Mouse (Mus musculus) liver, embryonic 12.5 days (tissue): Measurements from ENCODE around the gene Syngr2. TPM values are rescaled to one million over a fixed set of nuclear protein-coding genes. Genes with fewer than 3 reads are reported as not detected.

Source experiments
- ATAC-seq: fragments of 200-750 bp; cut with Nextera tagmentation; 2 replicates; pipeline ENCODE4 v1.8.0; 2017; ENCODE audit warnings: moderate number of reproducible peaks, mild to moderate bottlenecking, moderate library complexity
- H3K27ac ChIP-seq: fragments of 300-500 bp; sonication (generic); 2 replicates; pipeline ENCODE4 v1.5.1; 2016; ENCODE audit warnings: mild to moderate bottlenecking
- H3K27me3 ChIP-seq: fragments of 300-500 bp; sonication (generic); replicated peaks from 2 replicates; pipeline ENCODE4 v1.6.1; 2016; ENCODE audit warnings: mild to moderate bottlenecking, moderate library complexity
- H3K36me3 ChIP-seq: fragments of 300-500 bp; sonication (generic); 2 replicates; pipeline ENCODE4 v1.6.1; 2016; ENCODE audit warnings: mild to moderate bottlenecking, moderate library complexity
- H3K4me1 ChIP-seq: fragments of 300-500 bp; sonication (generic); 2 replicates; pipeline ENCODE4 v1.6.1; 2016
- H3K4me2 ChIP-seq: fragments of 300-500 bp; sonication (generic); 2 replicates; pipeline ENCODE4 v1.6.1; 2016; ENCODE audit warnings: mild to moderate bottlenecking, moderate library complexity
- H3K4me3 ChIP-seq: fragments of 300-500 bp; sonication (generic); 2 replicates; pipeline ENCODE4 v1.5.1; 2016; ENCODE audit warnings: mild to moderate bottlenecking, moderate library complexity
- H3K9ac ChIP-seq: fragments of 300-500 bp; sonication (generic); 2 replicates; pipeline ENCODE4 v1.6.1; 2016; ENCODE audit warnings: mild to moderate bottlenecking, moderate library complexity
- H3K9me3 ChIP-seq: fragments of 300-500 bp; sonication (generic); replicated peaks from 2 replicates; pipeline ENCODE4 v1.6.1; 2016; ENCODE audit warnings: mild to moderate bottlenecking, moderate library complexity
- WGBS: fragments of 180-500 bp; shearing (Covaris S2); methylation state at CpG from one replicate; pipeline ENCODE4 v1.1.7; 2016; ENCODE audit not compliant: insufficient replicate concordance; 5-methylcytosine and 5-hydroxymethylcytosine counted together
- polyA plus RNA-seq: library from polyadenylated mRNA; unstranded; fragments of >200 nt; fragmentation: Nextera tagmentation; extraction: Ambion mirVana; gene quantifications from 2 replicates; pipeline ENCODE4 v1.2.1, GENCODE M21; 2016

Gene Syngr2
- polyA plus RNA-seq, 1 experiment from 2014 or later, result 66.4 TPM

DNA sequence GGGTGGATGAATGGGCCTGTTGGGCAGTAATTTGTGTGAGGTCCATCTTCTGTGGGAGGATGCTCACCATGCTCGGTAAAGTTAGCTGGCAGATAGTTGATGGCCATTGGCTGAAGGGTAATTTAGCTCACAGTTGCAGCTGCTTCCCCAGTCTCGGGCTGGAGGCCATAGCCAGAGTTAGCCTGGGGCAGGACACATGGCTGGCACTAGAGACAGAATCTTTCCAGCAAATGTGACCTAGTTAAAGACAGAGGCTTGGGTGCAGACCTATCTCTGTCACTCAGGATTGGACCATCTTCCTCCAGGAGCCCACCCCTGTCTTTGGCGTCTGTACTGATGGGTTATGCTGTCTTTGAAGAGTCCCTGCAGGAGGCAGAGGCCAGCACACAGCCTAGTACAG, 48.9 kb downstream of the Syngr2 start:
- Histone ChIP-seq H3K9me3 (no peaks in the 10 kb centered on the region; the same call in 1 of the 2 replicates), H3K27me3 (peaks cover 53% of the 10 kb centered on the region), H3K4me2 (no peak overlapping the region), H3K4me1 (0 out of 2 replicates have a peak, but pooled peaks cover 4% of the 10 kb centered on the region), H3K9ac (no peak overlapping the region), H3K36me3 (peaks cover 52% of the 10 kb centered on the region), H3K4me3 (no peak overlapping the region), H3K27ac (peak overlapping the region; percentile 2; the same call in 1 of the 2 replicates)
- WGBS, result 58% methylated on average over 3 of the region's 3 CpGs
- ATAC-seq, result no peak

DNA sequence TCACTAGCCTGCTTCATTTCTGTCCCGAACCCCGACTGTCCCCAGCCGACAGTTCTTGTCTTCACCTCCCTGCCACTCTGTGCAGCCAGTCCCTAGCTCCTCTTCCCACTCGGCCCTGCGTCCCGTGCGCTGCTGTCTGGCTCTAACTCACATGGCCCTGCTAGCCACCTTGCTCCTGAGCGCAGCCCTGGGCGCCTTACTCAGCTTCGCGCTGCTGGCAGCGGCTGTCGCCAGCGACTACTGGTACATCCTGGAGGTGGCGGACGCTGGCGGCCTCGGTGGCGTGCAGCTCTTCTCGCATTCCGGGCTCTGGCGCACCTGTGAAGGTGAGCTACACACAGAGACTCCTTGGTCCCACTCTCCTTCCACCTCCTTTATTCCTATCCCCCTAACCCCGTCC, 51.1 kb downstream of the Syngr2 start, which contains the start of gene Tmem235:
Gene Tmem235, plus strand, starts transcription at position 152 of the 400 bp plus-strand sequence.
- Histone ChIP-seq H3K36me3 (peaks cover 30% of the 10 kb centered on the region), H3K4me2 (peak within 1 kb of the TSS; percentile 19; the same call in 1 of the 2 replicates), H3K9ac (no peak within 1 kb of the TSS), H3K27ac (no peak within 1 kb of the TSS), H3K4me3 (no peak within 1 kb of the TSS), H3K9me3 (no peaks in the 10 kb centered on the region; the same call in 1 of the 2 replicates), H3K4me1 (0 out of 2 replicates have a peak, but pooled peaks cover 4% of the 10 kb centered on the region), H3K27me3 (peaks cover 72% of the 10 kb centered on the region)
- WGBS, result 5% methylated on average over 23 of the region's 23 CpGs
- no peak for ATAC-seq

DNA sequence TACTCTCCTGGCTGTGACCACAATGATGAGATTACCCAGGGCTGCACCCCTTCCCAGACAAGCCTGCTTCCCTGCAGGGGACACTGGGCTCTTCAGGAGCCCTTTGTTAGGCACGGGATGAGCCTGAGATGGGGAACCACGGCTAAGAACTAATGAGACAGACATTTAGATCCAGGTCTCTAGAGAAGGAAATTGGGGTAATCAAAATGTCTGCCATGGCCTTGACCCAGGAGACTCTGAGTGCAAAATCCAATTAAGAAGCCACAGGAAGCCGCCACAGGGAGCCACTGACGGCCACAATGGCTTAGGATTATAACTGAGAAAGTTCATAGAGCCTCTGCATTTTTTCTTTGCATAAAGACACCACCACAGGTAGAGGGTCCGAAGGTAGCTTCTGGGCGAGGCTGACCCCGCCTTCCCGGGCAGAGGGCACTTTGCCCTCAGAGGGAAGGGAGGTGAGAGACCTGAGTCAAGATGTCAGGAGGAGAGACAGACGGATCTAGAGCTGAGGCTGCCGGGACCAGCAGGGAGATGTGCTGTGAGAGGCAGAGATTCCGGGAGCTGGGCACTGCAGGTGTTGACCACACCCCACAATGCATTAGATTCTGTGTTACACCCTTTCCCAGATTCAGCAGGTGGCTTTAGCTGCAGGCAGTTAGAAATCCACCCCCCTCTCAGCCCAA, 53.8 kb downstream of the Syngr2 start:
- Histone ChIP-seq H3K4me1 (0 out of 2 replicates have a peak, but pooled peaks cover 4% of the 10 kb centered on the region), H3K9ac (no peak overlapping the region), H3K36me3 (peaks cover 5% of the 10 kb centered on the region; the same call in 1 of the 2 replicates), H3K4me2 (no peak overlapping the region), H3K4me3 (no peak overlapping the region), H3K27me3 (peaks cover 76% of the 10 kb centered on the region), H3K27ac (no peak overlapping the region), H3K9me3 (no peaks in the 10 kb centered on the region)
- no peak for ATAC-seq
- WGBS, result 34% methylated on average over 11 of the region's 11 CpGs

Other genes starting within 250 kb of the Syngr2 start
- gene Tnrc6c, start 155.4 kb upstream of the Syngr2 start, polyA plus RNA-seq, result 4.7 and 4.8 TPM in 2 replicates
- 19.8 and 21.6 TPM in 2 replicates for gene Tmc8, start 27.6 kb upstream of the Syngr2 start, polyA plus RNA-seq
- gene Tmc6, start 27.5 kb upstream of the Syngr2 start, polyA plus RNA-seq, result 55.5 and 58.2 TPM in 2 replicates
- 97.6 and 97.7 TPM in 2 replicates for gene 6030468B19Rik, start 12.0 kb upstream of the Syngr2 start, polyA plus RNA-seq
- gene Gm20708, start within 50 bp of the Syngr2 start, polyA plus RNA-seq, result 0.23 and 0.27 TPM in 2 replicates
- gene Afmid, start 16.3 kb downstream of the Syngr2 start, polyA plus RNA-seq, result 6.7 TPM in 2 replicates
- 145 and 152 TPM in 2 replicates for gene Tk1, start 16.4 kb downstream of the Syngr2 start, polyA plus RNA-seq
- gene Birc5, start 39.6 kb downstream of the Syngr2 start, polyA plus RNA-seq, result 370 and 373 TPM in 2 replicates
- gene Tmem235, start 51.1 kb downstream of the Syngr2 start, polyA plus RNA-seq, result not detected in 2 replicates
- 1.7 TPM in 2 replicates for gene Tha1, start 63.8 kb downstream of the Syngr2 start, polyA plus RNA-seq
- 8.6 and 9.8 TPM in 2 replicates for gene Socs3, start 160.4 kb downstream of the Syngr2 start, polyA plus RNA-seq
- gene Pgs1, start 176.6 kb downstream of the Syngr2 start, polyA plus RNA-seq, result 26.4 and 29.6 TPM in 2 replicates